Mouse (Mus musculus): ENCODE data around the gene Lat. TPM values are rescaled to one million over a fixed set of nuclear protein-coding genes. Genes with fewer than 3 reads are reported as not detected.
A peak's percentile ranks its signal among the peaks of the same experiment; 100 is the strongest.
"Not testable (repeated sequence)": the region's sequence is repeated elsewhere in the genome, so short reads cannot be mapped to it uniquely, and the experiment has no call there.

Lat gene
- polyA plus RNA-seq, 1 experiment from 2014 or later: 2.0 TPM

- whole genome bisulfite sequencing: 83% methylated on average over 4 of the region's 4 CpGs
- no peak overlapping the region for H3K9ac ChIP-seq (ENCODE audit: low read length)
- no peak overlapping the region for H3K27ac ChIP-seq (ENCODE audit: low read length)
- H3K27me3 ChIP-seq (ENCODE audit: control insufficient read depth, insufficient read depth, low read length): no peaks in the 10 kb centered on the region
- no peak overlapping the region for H3K4me2 ChIP-seq (ENCODE audit: low read depth, low read length)
- H3K4me1 ChIP-seq (ENCODE audit: control insufficient read depth, insufficient read depth, low read length): peaks cover 6% of the 10 kb centered on the region; the same call in 1 of the 2 replicates
- H3K9me3 ChIP-seq (replicated peaks; ENCODE audit: control insufficient read depth, low read length): no peaks in the 10 kb centered on the region
- H3K4me3 ChIP-seq (replicated peaks; ENCODE audit: low read length): no peak overlapping the region
- ATAC-seq (ENCODE audit: insufficient read depth, low FRiP score): no peak
- H3K36me3 ChIP-seq (ENCODE audit: control insufficient read depth, insufficient read depth, low read length): no peaks in the 10 kb centered on the region
These were observed 28.5 kb upstream of the Lat start for GRCm38 (mm10) chr7:126397822-126398221.

- no peaks in the 10 kb centered on the region for H3K36me3 ChIP-seq (ENCODE audit: control insufficient read depth, insufficient read depth, low read length)
- no peaks in the 10 kb centered on the region for H3K27me3 ChIP-seq (ENCODE audit: control insufficient read depth, insufficient read depth, low read length)
- H3K27ac ChIP-seq (ENCODE audit: low read length): no peak overlapping the region
- no peak overlapping the region for H3K4me3 ChIP-seq (replicated peaks; ENCODE audit: low read length)
- no peak for ATAC-seq (ENCODE audit: insufficient read depth, low FRiP score)
- H3K4me1 ChIP-seq (ENCODE audit: control insufficient read depth, insufficient read depth, low read length): peaks cover 6% of the 10 kb centered on the region; the same call in 1 of the 2 replicates
- no peak overlapping the region for H3K9ac ChIP-seq (ENCODE audit: low read length)
- WGBS: 51% methylated on average over 6 of the region's 6 CpGs
- H3K4me2 ChIP-seq (ENCODE audit: low read depth, low read length): peak overlapping the region; percentile 33
- no peaks in the 10 kb centered on the region for H3K9me3 ChIP-seq (replicated peaks; ENCODE audit: control insufficient read depth, low read length)
These were observed 27.9 kb upstream of the Lat start for GRCm38 (mm10) chr7:126397221-126397620.

GRCm38 (mm10) chr7:126396298-126397119 is 27.1 kb upstream of the Lat start, which contains the start of gene Nfatc2ip:
Gene Nfatc2ip, minus strand, starts transcription at chr7:126396737.
- peak; percentile 100 for ATAC-seq (ENCODE audit: insufficient read depth, low FRiP score)
- Histone ChIP-seq H3K36me3 (ENCODE audit: control insufficient read depth, insufficient read depth, low read length) (no peaks in the 10 kb centered on the region), H3K4me3 (replicated peaks; ENCODE audit: low read length) (peak within 1 kb of the TSS; percentile 94), H3K27me3 (ENCODE audit: control insufficient read depth, insufficient read depth, low read length) (no peaks in the 10 kb centered on the region), H3K4me2 (ENCODE audit: low read depth, low read length) (peak within 1 kb of the TSS; percentile 88), H3K27ac (ENCODE audit: low read length) (peak within 1 kb of the TSS; percentile 38; the same call in 1 of the 2 replicates), H3K9me3 (replicated peaks; ENCODE audit: control insufficient read depth, low read length) (no peaks in the 10 kb centered on the region), H3K9ac (ENCODE audit: low read length) (peak within 1 kb of the TSS; percentile 89), H3K4me1 (ENCODE audit: control insufficient read depth, insufficient read depth, low read length) (peaks cover 6% of the 10 kb centered on the region; the same call in 1 of the 2 replicates)
- WGBS: under 1% methylated on average over 59 of the region's 59 CpGs

GRCm38 (mm10) chr7:126392086-126392884 is 22.9 kb upstream of the Lat start:
- not testable (repeated sequence) for H3K4me3 ChIP-seq (replicated peaks; ENCODE audit: low read length); H3K4me2 ChIP-seq (ENCODE audit: low read depth, low read length); H3K27me3 ChIP-seq (ENCODE audit: control insufficient read depth, insufficient read depth, low read length); H3K4me1 ChIP-seq (ENCODE audit: control insufficient read depth, insufficient read depth, low read length); H3K9ac ChIP-seq (ENCODE audit: low read length); ATAC-seq (ENCODE audit: insufficient read depth, low FRiP score); H3K9me3 ChIP-seq (replicated peaks; ENCODE audit: control insufficient read depth, low read length); H3K27ac ChIP-seq (ENCODE audit: low read length); H3K36me3 ChIP-seq (ENCODE audit: control insufficient read depth, insufficient read depth, low read length)
- 92% methylated on average over 7 of the region's 7 CpGs for WGBS

- Histone ChIP-seq H3K27me3 (ENCODE audit: control insufficient read depth, insufficient read depth, low read length) (no peaks in the 10 kb centered on the region), H3K36me3 (ENCODE audit: control insufficient read depth, insufficient read depth, low read length) (no peaks in the 10 kb centered on the region), H3K4me1 (ENCODE audit: control insufficient read depth, insufficient read depth, low read length) (no peaks in the 10 kb centered on the region), H3K27ac (ENCODE audit: low read length) (no peak overlapping the region), H3K4me2 (ENCODE audit: low read depth, low read length) (no peak overlapping the region), H3K9ac (ENCODE audit: low read length) (no peak overlapping the region), H3K4me3 (replicated peaks; ENCODE audit: low read length) (no peak overlapping the region), H3K9me3 (replicated peaks; ENCODE audit: control insufficient read depth, low read length) (no peaks in the 10 kb centered on the region)
- ATAC-seq (ENCODE audit: insufficient read depth, low FRiP score): no peak
- WGBS: 96% methylated on average over 1 of the region's 1 CpGs
These were observed 18.8 kb upstream of the Lat start for GRCm38 (mm10) chr7:126388185-126388584.

GRCm38 (mm10) chr7:126383565-126383964 is 14.2 kb upstream of the Lat start:
- no peaks in the 10 kb centered on the region for H3K9me3 ChIP-seq (replicated peaks; ENCODE audit: control insufficient read depth, low read length)
- H3K36me3 ChIP-seq (ENCODE audit: control insufficient read depth, insufficient read depth, low read length): no peaks in the 10 kb centered on the region
- no peak overlapping the region for H3K4me2 ChIP-seq (ENCODE audit: low read depth, low read length)
- no peaks in the 10 kb centered on the region for H3K4me1 ChIP-seq (ENCODE audit: control insufficient read depth, insufficient read depth, low read length)
- no peak overlapping the region for H3K4me3 ChIP-seq (replicated peaks; ENCODE audit: low read length)
- WGBS: 79% methylated on average over 5 of the region's 5 CpGs
- no peak overlapping the region for H3K9ac ChIP-seq (ENCODE audit: low read length)
- H3K27ac ChIP-seq (ENCODE audit: low read length): no peak overlapping the region
- H3K27me3 ChIP-seq (ENCODE audit: control insufficient read depth, insufficient read depth, low read length): no peaks in the 10 kb centered on the region
- ATAC-seq (ENCODE audit: insufficient read depth, low FRiP score): no peak

GRCm38 (mm10) chr7:126377278-126378158 is 8.1 kb upstream of the Lat start, which contains the start of gene Spns1:
Gene Spns1, minus strand, starts transcription at chr7:126377450.
- peak within 1 kb of the TSS; percentile 63 for H3K27ac ChIP-seq (ENCODE audit: low read length)
- H3K9me3 ChIP-seq (replicated peaks; ENCODE audit: control insufficient read depth, low read length): no peaks in the 10 kb centered on the region
- H3K4me3 ChIP-seq (replicated peaks; ENCODE audit: low read length): peak within 1 kb of the TSS; percentile 80
- ATAC-seq (ENCODE audit: insufficient read depth, low FRiP score): peak; percentile 97
- H3K4me2 ChIP-seq (ENCODE audit: low read depth, low read length): peak within 1 kb of the TSS; percentile 96
- H3K27me3 ChIP-seq (ENCODE audit: control insufficient read depth, insufficient read depth, low read length): no peaks in the 10 kb centered on the region
- WGBS: under 1% methylated on average over 33 of the region's 33 CpGs
- H3K9ac ChIP-seq (ENCODE audit: low read length): peak within 1 kb of the TSS; percentile 81
- peaks cover 10% of the 10 kb centered on the region for H3K4me1 ChIP-seq (ENCODE audit: control insufficient read depth, insufficient read depth, low read length)
- H3K36me3 ChIP-seq (ENCODE audit: control insufficient read depth, insufficient read depth, low read length): no peaks in the 10 kb centered on the region

GRCm38 (mm10) chr7:126376903-126377277 is 7.5 kb upstream of the Lat start:
- H3K9me3 ChIP-seq (replicated peaks; ENCODE audit: control insufficient read depth, low read length): no peaks in the 10 kb centered on the region
- no peaks in the 10 kb centered on the region for H3K27me3 ChIP-seq (ENCODE audit: control insufficient read depth, insufficient read depth, low read length)
- WGBS: 1% methylated on average over 27 of the region's 27 CpGs
- peaks cover 10% of the 10 kb centered on the region for H3K4me1 ChIP-seq (ENCODE audit: control insufficient read depth, insufficient read depth, low read length)
- ATAC-seq (ENCODE audit: insufficient read depth, low FRiP score): peak; percentile 52; the same call in 1 of the 2 replicates
- peak overlapping the region; percentile 96 for H3K4me2 ChIP-seq (ENCODE audit: low read depth, low read length)
- peak overlapping the region; percentile 80 for H3K4me3 ChIP-seq (replicated peaks; ENCODE audit: low read length)
- H3K36me3 ChIP-seq (ENCODE audit: control insufficient read depth, insufficient read depth, low read length): no peaks in the 10 kb centered on the region
- peak overlapping the region; percentile 81 for H3K9ac ChIP-seq (ENCODE audit: low read length)
- no peak overlapping the region for H3K27ac ChIP-seq (ENCODE audit: low read length)
